Mouse (Mus musculus): ENCODE measurements around the gene Gipc2. TPM values are rescaled to one million over a fixed set of nuclear protein-coding genes. Genes with fewer than 3 reads are reported as not detected.
"Not testable (repeated sequence)": the region's sequence is repeated elsewhere in the genome, so short reads cannot be mapped to it uniquely, and the experiment has no call there.

The Gipc2 gene
- total RNA-seq, 2 experiments from 2014 or later: 4.0 to 7.3 TPM

GRCm38 (mm10) chr3:152156816-152157496 is 9.1 kb downstream of the Gipc2 start:
- intact Hi-C loops (cut with DNase I): no loop called here
- DNase-seq: no peak

DNA sequence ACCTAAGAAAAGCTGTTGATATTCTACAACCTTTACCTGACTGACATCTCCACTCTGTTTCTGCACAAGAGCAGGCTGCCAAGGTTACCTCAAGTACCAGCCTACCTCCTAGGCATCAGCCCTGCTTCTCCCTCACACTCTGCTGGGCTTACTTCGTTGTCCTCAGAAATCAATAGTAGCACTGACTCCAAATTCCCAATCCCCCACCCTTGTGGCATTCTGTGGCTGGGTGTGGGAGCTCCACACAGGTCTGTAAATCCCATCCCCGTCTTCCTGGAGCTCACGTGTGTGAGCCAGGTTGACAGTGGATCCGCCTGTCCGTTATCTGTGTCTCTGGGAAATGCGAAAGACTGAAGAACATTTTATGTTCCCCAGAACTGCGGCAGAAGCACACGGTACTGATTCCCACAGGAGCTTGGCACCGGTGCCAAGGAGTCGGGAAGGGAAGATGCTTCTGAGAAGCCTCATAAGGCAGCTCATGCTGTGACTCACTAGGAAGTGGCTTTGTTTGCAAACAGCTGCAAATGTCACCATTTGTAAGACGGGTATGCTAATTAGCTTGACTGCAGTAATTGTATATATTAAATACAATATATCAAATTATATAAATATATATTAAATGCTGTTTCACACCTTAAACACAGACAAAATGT is 10.6 kb downstream of the Gipc2 start:
- intact Hi-C loops (cut with DNase I): no loop called here
- DNase-seq: no peak

DNA sequence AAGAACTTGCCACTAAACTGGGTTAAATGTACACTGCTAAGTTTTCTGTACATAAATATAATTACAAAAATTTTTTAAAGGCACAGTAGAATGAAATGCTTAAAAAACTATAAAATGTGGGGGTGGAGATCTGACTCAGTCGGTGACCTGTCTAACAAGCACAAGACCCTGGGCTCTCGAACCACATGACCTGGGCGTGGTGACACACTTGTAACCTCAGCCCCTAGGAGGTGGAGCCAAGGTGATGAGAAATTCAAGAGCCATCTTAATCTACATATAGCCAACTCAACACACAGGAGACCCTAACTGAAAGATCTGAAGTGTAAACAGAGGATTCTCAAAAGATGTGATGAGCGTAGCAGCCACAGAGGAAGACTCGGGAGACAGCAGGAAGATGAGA is 11.9 kb downstream of the Gipc2 start:
- no peak for DNase-seq
- intact Hi-C loops (cut with DNase I): no loop called here

- intact Hi-C loops (cut with DNase I): no loop called here
- DNase-seq: no peak
Measured at GRCm38 (mm10) chr3:152153152-152153551, 12.9 kb downstream of the Gipc2 start.

GRCm38 (mm10) chr3:152152483-152152804 is 13.6 kb downstream of the Gipc2 start:
- no peak for DNase-seq
- intact Hi-C loops (cut with DNase I): no loop called here

GRCm38 (mm10) chr3:152151725-152152482 is 14.1 kb downstream of the Gipc2 start:
- no peak for DNase-seq
- intact Hi-C loops (cut with DNase I): no loop called here

DNA sequence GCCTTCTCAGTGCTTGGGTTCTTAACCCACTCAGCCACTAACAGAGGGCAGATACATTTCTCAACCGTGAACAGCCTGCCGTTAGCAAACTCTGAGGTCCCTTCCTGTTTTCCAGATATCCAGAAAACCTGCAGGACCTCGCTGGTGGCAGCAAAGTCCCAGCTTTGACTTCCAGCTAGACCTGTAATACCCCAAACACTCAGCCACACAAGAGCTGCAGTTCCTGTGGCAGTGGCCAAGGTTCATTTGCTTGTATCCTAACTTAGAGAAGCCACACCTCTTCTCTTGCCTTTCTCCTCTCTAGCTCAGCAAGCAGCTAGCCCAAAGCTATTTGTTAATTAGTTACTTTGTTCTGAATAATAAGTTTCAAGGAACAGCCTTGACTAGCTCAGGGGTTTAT is 16.2 kb downstream of the Gipc2 start:
- DNase-seq: no peak
- intact Hi-C loops (cut with DNase I): no loop called here

GRCm38 (mm10) chr3:152149449-152149848 is 16.6 kb downstream of the Gipc2 start:
- intact Hi-C loops (cut with DNase I): no loop called here
- DNase-seq: no peak

DNA sequence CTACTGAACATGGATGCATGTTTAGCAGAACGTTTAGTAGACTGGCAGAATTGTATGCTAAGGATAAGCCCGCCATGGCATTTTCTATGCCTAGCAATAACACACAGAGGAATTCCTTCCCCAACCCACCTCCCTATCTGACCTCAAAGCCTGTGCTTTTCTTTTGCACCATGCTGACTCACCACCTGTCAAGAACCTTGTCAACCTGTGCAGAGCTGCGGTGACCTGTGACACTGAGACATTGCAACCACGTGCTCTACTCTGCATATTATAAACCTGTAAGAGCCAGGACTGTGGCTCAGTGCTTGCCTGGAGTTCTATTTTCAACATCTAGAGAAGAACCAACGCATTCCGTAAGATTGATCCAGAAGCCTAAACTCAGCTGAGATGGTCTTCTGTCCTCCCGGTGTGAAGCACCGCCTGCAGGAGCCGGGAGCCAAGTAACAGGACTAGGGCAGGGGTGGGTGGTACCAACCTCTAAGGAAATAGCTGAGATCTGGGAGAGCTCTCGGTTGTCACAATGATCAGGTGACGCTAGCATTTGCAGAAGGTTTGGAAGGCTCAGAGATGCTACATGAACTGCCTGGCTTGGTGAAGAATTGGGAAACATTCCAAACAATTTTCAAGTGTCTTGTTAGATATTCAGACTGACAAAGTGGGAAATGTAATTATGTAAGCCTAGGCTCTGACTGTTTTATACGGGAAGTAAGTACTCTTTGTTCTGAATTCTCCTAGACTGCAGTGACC is 18.8 kb downstream of the Gipc2 start:
- no peak for DNase-seq
- intact Hi-C loops (cut with DNase I): no loop called here

DNA sequence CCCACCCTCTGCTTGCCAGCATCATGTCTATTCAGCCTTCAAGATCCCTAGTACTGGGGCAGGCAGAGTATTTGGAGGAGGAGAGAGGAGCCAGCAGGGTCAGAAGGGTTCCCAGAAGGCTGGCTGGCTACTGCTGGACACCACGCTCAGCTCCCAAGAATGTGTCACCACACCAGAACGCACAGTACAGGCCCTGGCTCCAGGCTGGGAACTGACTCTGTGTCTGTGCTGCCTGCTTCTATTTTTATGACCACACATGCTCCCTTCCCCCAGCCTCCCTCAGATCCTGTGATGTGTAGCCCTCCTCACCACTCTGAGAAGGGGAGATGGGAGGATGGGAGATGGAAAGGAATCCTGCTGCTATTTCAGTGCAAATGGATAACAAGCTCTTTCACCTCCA is 20.8 kb downstream of the Gipc2 start:
- intact Hi-C loops (cut with DNase I): no loop called here
- DNase-seq: peak; percentile 14

- DNase-seq: no peak
- intact Hi-C loops (cut with DNase I): no loop called here
Measured at GRCm38 (mm10) chr3:152142989-152143695, 22.9 kb downstream of the Gipc2 start.

GRCm38 (mm10) chr3:152142146-152142545 is 23.9 kb downstream of the Gipc2 start:
- no peak for DNase-seq
- intact Hi-C loops (cut with DNase I): no loop called here

DNA sequence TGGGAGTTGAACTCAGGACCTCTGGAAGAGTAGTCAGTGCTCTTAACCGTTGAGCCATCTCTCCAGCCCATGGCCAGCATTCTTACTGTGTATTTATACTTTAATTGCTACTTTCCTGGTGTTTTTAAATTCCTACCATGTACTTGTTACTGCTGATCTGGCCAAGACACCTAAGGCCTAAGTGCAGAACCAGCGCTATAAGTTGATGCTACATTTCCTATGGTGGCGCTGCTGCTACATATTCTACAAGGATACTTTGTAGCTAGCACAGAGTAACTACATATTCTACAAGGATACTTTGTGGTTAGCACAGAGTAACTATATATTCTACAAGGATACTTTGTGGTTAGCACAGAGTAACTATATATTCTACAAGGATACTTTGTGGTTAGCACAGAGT is 26.7 kb downstream of the Gipc2 start:
- DNase-seq; intact Hi-C loops (cut with DNase I): not testable (repeated sequence)

DNA sequence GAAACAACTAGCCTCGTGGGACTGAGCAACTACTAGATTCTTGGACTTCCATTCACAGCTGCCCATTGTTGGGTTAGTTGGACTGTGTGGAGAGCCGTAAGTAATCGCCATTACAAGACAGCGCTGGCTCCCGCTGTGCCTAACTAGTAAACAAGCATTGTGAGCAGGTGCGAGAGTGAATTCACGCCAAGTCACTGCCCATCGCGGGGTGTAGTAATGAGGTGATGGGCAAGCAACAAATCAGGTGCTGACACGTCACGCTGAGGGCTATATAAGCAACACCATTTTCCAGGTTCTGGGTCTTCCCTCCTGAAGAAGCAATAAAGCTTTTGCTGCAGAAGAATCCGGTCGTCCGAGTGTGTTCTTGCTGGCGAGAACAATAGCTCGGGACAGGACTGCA is 29.9 kb downstream of the Gipc2 start:
- intact Hi-C loops (cut with DNase I); DNase-seq: not testable (repeated sequence)

GRCm38 (mm10) chr3:152133621-152134020 is 32.4 kb downstream of the Gipc2 start:
- intact Hi-C loops (cut with DNase I): no loop called here
- DNase-seq: no peak

- intact Hi-C loops (cut with DNase I): no loop called here
- no peak for DNase-seq
Measured at GRCm38 (mm10) chr3:152130963-152131362, 35.1 kb downstream of the Gipc2 start.

- DNase-seq; intact Hi-C loops (cut with DNase I): not testable (repeated sequence)
Measured at GRCm38 (mm10) chr3:152129426-152129825, 36.6 kb downstream of the Gipc2 start.

GRCm38 (mm10) chr3:152128631-152129030 is 37.4 kb downstream of the Gipc2 start:
- no peak for DNase-seq
- intact Hi-C loops (cut with DNase I): no loop called here

DNA sequence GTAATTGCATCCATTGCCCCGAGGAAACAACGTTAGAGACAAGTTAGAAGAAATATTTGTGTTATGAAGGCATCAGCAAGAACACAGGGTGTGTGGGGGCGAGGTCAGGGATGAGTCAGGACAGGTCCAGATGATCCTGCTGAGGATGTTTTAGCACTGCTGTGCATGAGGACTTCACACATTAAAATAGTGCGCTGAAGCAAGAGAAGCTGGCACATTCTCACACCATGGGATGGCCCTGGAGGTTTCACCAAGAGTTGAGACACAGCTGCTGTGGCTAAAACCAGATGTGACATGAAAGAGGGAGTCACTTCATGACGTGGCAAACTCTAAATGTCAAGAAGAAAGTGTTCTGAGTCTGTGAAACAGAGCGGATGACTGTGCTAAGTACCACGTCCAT is 38.9 kb downstream of the Gipc2 start:
- intact Hi-C loops (cut with DNase I): no loop called here
- no peak for DNase-seq

DNA sequence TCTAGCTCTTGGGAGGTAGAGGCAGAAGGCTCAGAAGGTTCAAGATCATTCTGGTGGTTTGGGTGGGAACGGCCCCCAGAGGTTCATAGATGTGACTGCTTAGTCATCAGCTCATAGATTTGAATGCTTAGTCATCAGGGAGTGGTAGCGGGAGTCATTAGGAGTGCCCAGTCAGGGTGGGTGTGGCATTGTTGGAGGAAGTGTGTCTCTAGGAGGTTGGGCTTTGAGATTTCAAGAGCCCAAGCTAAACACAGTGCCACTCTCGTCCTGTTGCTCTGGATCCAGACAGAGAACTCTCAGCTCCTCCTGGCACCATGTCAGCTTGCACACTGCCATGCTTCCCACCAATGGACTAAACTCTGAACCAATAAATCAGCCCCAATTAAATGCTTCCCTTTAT is 43.3 kb downstream of the Gipc2 start:
- no peak for DNase-seq
- intact Hi-C loops (cut with DNase I): no loop called here

- intact Hi-C loops (cut with DNase I): no loop called here
- peak; percentile 35 for DNase-seq
Measured at GRCm38 (mm10) chr3:152122101-152122500, 43.9 kb downstream of the Gipc2 start.
